Mouse (Mus musculus): ENCODE results near the gene Celsr1. TPM values are rescaled to one million over a fixed set of nuclear protein-coding genes. Genes with fewer than 3 reads are reported as not detected.

Celsr1 gene
- polyA plus RNA-seq, 1 experiment from 2014 or later: 2.5 TPM

- H3K27me3 ChIP-seq: no peaks in the 10 kb centered on the region
- H3K9me3 ChIP-seq: no peaks in the 10 kb centered on the region
- H3K4me3 ChIP-seq: no peak overlapping the region
- no peak overlapping the region for H3K4me2 ChIP-seq (replicated peaks)
- H3K27ac ChIP-seq: 0 out of 2 replicates have a peak overlapping the region, but pooled peaks have one; percentile 47
- peaks cover 15% of the 10 kb centered on the region; the same call in 1 of the 2 replicates for H3K4me1 ChIP-seq
- peak; percentile 52; the same call in 1 of the 2 replicates for ATAC-seq (ENCODE audit: insufficient number of reproducible peaks, insufficient read depth, low FRiP score, low TSS enrichment)
- no peak overlapping the region for H3K9ac ChIP-seq
- 50% methylated on average over 9 of the region's 9 CpGs for WGBS
- H3K36me3 ChIP-seq: no peaks in the 10 kb centered on the region
These were observed 86.0 kb downstream of the Celsr1 start for GRCm38 (mm10) chr15:85947541-85947940.

- Histone ChIP-seq H3K27ac (0 out of 2 replicates have a peak overlapping the region, but pooled peaks have one; percentile 41), H3K9me3 (no peaks in the 10 kb centered on the region), H3K4me1 (peaks cover 16% of the 10 kb centered on the region), H3K4me3 (no peak overlapping the region), H3K4me2 (replicated peaks) (no peak overlapping the region), H3K36me3 (no peaks in the 10 kb centered on the region), H3K27me3 (no peaks in the 10 kb centered on the region), H3K9ac (no peak overlapping the region)
- 14% methylated on average over 5 of the region's 5 CpGs for WGBS
- ATAC-seq (ENCODE audit: insufficient number of reproducible peaks, insufficient read depth, low FRiP score, low TSS enrichment): 0 out of 2 replicates have a peak, but pooled peaks have one; percentile 71
These were observed 97.9 kb downstream of the Celsr1 start for GRCm38 (mm10) chr15:85935627-85936049.

GRCm38 (mm10) chr15:85928161-85928560 is 105.4 kb downstream of the Celsr1 start:
- no peak for ATAC-seq (ENCODE audit: insufficient number of reproducible peaks, insufficient read depth, low FRiP score, low TSS enrichment)
- 0 out of 2 replicates have a peak, but pooled peaks cover 2% of the 10 kb centered on the region for H3K36me3 ChIP-seq
- H3K4me3 ChIP-seq: no peak overlapping the region
- H3K9ac ChIP-seq: no peak overlapping the region
- H3K4me2 ChIP-seq (replicated peaks): no peak overlapping the region
- H3K27ac ChIP-seq: no peak overlapping the region
- WGBS: 86% methylated on average over 12 of the region's 12 CpGs
- H3K9me3 ChIP-seq: no peaks in the 10 kb centered on the region
- no peaks in the 10 kb centered on the region for H3K27me3 ChIP-seq
- no peaks in the 10 kb centered on the region for H3K4me1 ChIP-seq

- WGBS: 94% methylated on average over 11 of the region's 11 CpGs
- Histone ChIP-seq H3K4me1 (no peaks in the 10 kb centered on the region), H3K4me3 (no peak overlapping the region), H3K9me3 (no peaks in the 10 kb centered on the region), H3K9ac (no peak overlapping the region), H3K36me3 (no peaks in the 10 kb centered on the region), H3K27me3 (no peaks in the 10 kb centered on the region), H3K4me2 (replicated peaks) (no peak overlapping the region), H3K27ac (no peak overlapping the region)
- no peak for ATAC-seq (ENCODE audit: insufficient number of reproducible peaks, insufficient read depth, low FRiP score, low TSS enrichment)
These were observed 111.7 kb downstream of the Celsr1 start for GRCm38 (mm10) chr15:85921855-85922254.

- Histone ChIP-seq H3K9me3 (no peaks in the 10 kb centered on the region), H3K4me2 (replicated peaks) (no peak overlapping the region), H3K9ac (no peak overlapping the region), H3K4me3 (no peak overlapping the region), H3K27me3 (no peaks in the 10 kb centered on the region), H3K4me1 (no peaks in the 10 kb centered on the region), H3K27ac (no peak overlapping the region), H3K36me3 (no peaks in the 10 kb centered on the region)
- 72% methylated on average over 8 of the region's 8 CpGs for WGBS
- ATAC-seq (ENCODE audit: insufficient number of reproducible peaks, insufficient read depth, low FRiP score, low TSS enrichment): no peak
These were observed 113.7 kb downstream of the Celsr1 start for GRCm38 (mm10) chr15:85919892-85920248.

- no peaks in the 10 kb centered on the region for H3K4me1 ChIP-seq
- no peak overlapping the region for H3K27ac ChIP-seq
- no peaks in the 10 kb centered on the region for H3K9me3 ChIP-seq
- H3K27me3 ChIP-seq: no peaks in the 10 kb centered on the region
- no peak for ATAC-seq (ENCODE audit: insufficient number of reproducible peaks, insufficient read depth, low FRiP score, low TSS enrichment)
- 68% methylated on average over 8 of the region's 8 CpGs for WGBS
- H3K4me2 ChIP-seq (replicated peaks): no peak overlapping the region
- no peak overlapping the region for H3K9ac ChIP-seq
- H3K4me3 ChIP-seq: no peak overlapping the region
- H3K36me3 ChIP-seq: no peaks in the 10 kb centered on the region
These were observed 114.2 kb downstream of the Celsr1 start for GRCm38 (mm10) chr15:85919191-85919891.

GRCm38 (mm10) chr15:85913605-85914004 is 120.0 kb downstream of the Celsr1 start:
- WGBS: 32% methylated on average over 2 of the region's 2 CpGs
- Histone ChIP-seq H3K9ac (no peak overlapping the region), H3K4me1 (peaks cover 8% of the 10 kb centered on the region; the same call in 1 of the 2 replicates), H3K36me3 (no peaks in the 10 kb centered on the region), H3K4me2 (replicated peaks) (no peak overlapping the region), H3K27me3 (no peaks in the 10 kb centered on the region), H3K9me3 (no peaks in the 10 kb centered on the region), H3K27ac (no peak overlapping the region), H3K4me3 (no peak overlapping the region)
- no peak for ATAC-seq (ENCODE audit: insufficient number of reproducible peaks, insufficient read depth, low FRiP score, low TSS enrichment)

GRCm38 (mm10) chr15:85909931-85910330 is 123.6 kb downstream of the Celsr1 start:
- Histone ChIP-seq H3K36me3 (no peaks in the 10 kb centered on the region), H3K4me1 (peaks cover 8% of the 10 kb centered on the region; the same call in 1 of the 2 replicates), H3K9me3 (no peaks in the 10 kb centered on the region), H3K4me3 (no peak overlapping the region), H3K27ac (no peak overlapping the region), H3K9ac (0 out of 2 replicates have a peak overlapping the region, but pooled peaks have one; percentile 15), H3K4me2 (replicated peaks) (no peak overlapping the region), H3K27me3 (no peaks in the 10 kb centered on the region)
- ATAC-seq (ENCODE audit: insufficient number of reproducible peaks, insufficient read depth, low FRiP score, low TSS enrichment): no peak
- WGBS: 51% methylated on average over 10 of the region's 10 CpGs

- Histone ChIP-seq H3K4me3 (no peak overlapping the region), H3K4me2 (replicated peaks) (no peak overlapping the region), H3K36me3 (no peaks in the 10 kb centered on the region), H3K27me3 (no peaks in the 10 kb centered on the region), H3K27ac (no peak overlapping the region), H3K4me1 (peaks cover 8% of the 10 kb centered on the region; the same call in 1 of the 2 replicates), H3K9me3 (no peaks in the 10 kb centered on the region), H3K9ac (no peak overlapping the region)
- no peak for ATAC-seq (ENCODE audit: insufficient number of reproducible peaks, insufficient read depth, low FRiP score, low TSS enrichment)
- 83% methylated on average over 3 of the region's 3 CpGs for WGBS
These were observed 124.1 kb downstream of the Celsr1 start for GRCm38 (mm10) chr15:85909492-85909829.

GRCm38 (mm10) chr15:85908660-85909491 is 124.7 kb downstream of the Celsr1 start:
- Histone ChIP-seq H3K9me3 (no peaks in the 10 kb centered on the region), H3K4me2 (replicated peaks) (no peak overlapping the region), H3K4me1 (peaks cover 8% of the 10 kb centered on the region; the same call in 1 of the 2 replicates), H3K27me3 (no peaks in the 10 kb centered on the region), H3K27ac (no peak overlapping the region), H3K9ac (no peak overlapping the region), H3K4me3 (no peak overlapping the region), H3K36me3 (no peaks in the 10 kb centered on the region)
- WGBS: 91% methylated on average over 7 of the region's 7 CpGs
- no peak for ATAC-seq (ENCODE audit: insufficient number of reproducible peaks, insufficient read depth, low FRiP score, low TSS enrichment)

GRCm38 (mm10) chr15:85903826-85904225 is 129.8 kb downstream of the Celsr1 start:
- 67% methylated on average over 8 of the region's 8 CpGs for WGBS
- no peak for ATAC-seq (ENCODE audit: insufficient number of reproducible peaks, insufficient read depth, low FRiP score, low TSS enrichment)
- Histone ChIP-seq H3K27me3 (no peaks in the 10 kb centered on the region), H3K4me2 (replicated peaks) (no peak overlapping the region), H3K4me3 (no peak overlapping the region), H3K9me3 (no peaks in the 10 kb centered on the region), H3K4me1 (no peaks in the 10 kb centered on the region), H3K27ac (no peak overlapping the region), H3K36me3 (peaks cover 16% of the 10 kb centered on the region; the same call in 1 of the 2 replicates), H3K9ac (no peak overlapping the region)

GRCm38 (mm10) chr15:85902505-85902904 is 131.1 kb downstream of the Celsr1 start:
- no peaks in the 10 kb centered on the region for H3K9me3 ChIP-seq
- no peak overlapping the region for H3K9ac ChIP-seq
- WGBS: 74% methylated on average over 10 of the region's 10 CpGs
- no peak overlapping the region for H3K4me3 ChIP-seq
- H3K4me1 ChIP-seq: no peaks in the 10 kb centered on the region
- no peaks in the 10 kb centered on the region for H3K27me3 ChIP-seq
- H3K27ac ChIP-seq: no peak overlapping the region
- H3K4me2 ChIP-seq (replicated peaks): no peak overlapping the region
- ATAC-seq (ENCODE audit: insufficient number of reproducible peaks, insufficient read depth, low FRiP score, low TSS enrichment): no peak
- peaks cover 24% of the 10 kb centered on the region for H3K36me3 ChIP-seq
